Mouse (Mus musculus) left cerebral cortex, adult 8-10 months (tissue): ENCODE data around the gene Slc25a4. TPM values are rescaled to one million over a fixed set of nuclear protein-coding genes. Genes with fewer than 3 reads are reported as not detected.

Experiments
- DNase-seq, 2 experiments: peaks; one replicate each; pipeline ENCODE4 v3.0.0; 2022; ENCODE audit warnings: low spot score in 2 of 2
- microRNA-seq, 2 experiments: library from miRNA; unstranded; fragments of <30 nt; microRNA quantifications; one replicate each; pipeline ENCODE4 v1.2.0; 2022
- total RNA-seq, 4 experiments: library from RNA; stranded (reverse); gene quantifications; 2 replicates each; pipeline ENCODE4 v1.2.4; 2022

The Slc25a4 gene
- total RNA-seq, 4 experiments from 2014 or later = 543 to 583 (median 554) TPM

GRCm38 (mm10) chr8:46206107-46206506 lies 5.0 kb downstream of the Slc25a4 start:
- DNase-seq = no peak

GRCm38 (mm10) chr8:46204974-46205640 lies 6.0 kb downstream of the Slc25a4 start:
- DNase-seq = no peak

GRCm38 (mm10) chr8:46204301-46204700 lies 6.8 kb downstream of the Slc25a4 start:
- no peak for DNase-seq

GRCm38 (mm10) chr8:46202350-46202749 lies 8.7 kb downstream of the Slc25a4 start:
- DNase-seq = no peak

- no peak for DNase-seq
These were observed 13.4 kb downstream of the Slc25a4 start for GRCm38 (mm10) chr8:46197673-46198072.

GRCm38 (mm10) chr8:46196877-46197276 lies 14.2 kb downstream of the Slc25a4 start:
- no peak for DNase-seq

- no peak for DNase-seq
These were observed 18.0 kb downstream of the Slc25a4 start for GRCm38 (mm10) chr8:46193100-46193499.

- no peak for DNase-seq
These were observed 25.7 kb downstream of the Slc25a4 start for GRCm38 (mm10) chr8:46185361-46185760.

GRCm38 (mm10) chr8:46180136-46180535 lies 30.9 kb downstream of the Slc25a4 start:
- DNase-seq = no peak

GRCm38 (mm10) chr8:46173651-46174050 lies 37.4 kb downstream of the Slc25a4 start:
- DNase-seq = no peak

- no peak for DNase-seq
These were observed 47.3 kb downstream of the Slc25a4 start for GRCm38 (mm10) chr8:46163870-46164190.

GRCm38 (mm10) chr8:46162953-46163869 lies 47.9 kb downstream of the Slc25a4 start:
- DNase-seq = peak; percentile 90 to 94

Small RNAs within 50 kb of the gene (microRNA-seq; reads per million reads assigned to microRNA genes)
- 0 reads per million in 2 experiments for gene Gm23812

Other genes with a start within 250 kb of the Slc25a4 start
- 1 to 10 TPM; 2.2 to 3.9 (median 2.6) TPM for gene 1700029J07Rik, start 236.0 kb downstream of the Slc25a4 start, total RNA-seq
- 10 to 100 TPM; 57.0 to 62.2 (median 57.7) TPM for gene Ufsp2, start 235.8 kb downstream of the Slc25a4 start, total RNA-seq
- gene Lrp2bp, start 212.0 kb downstream of the Slc25a4 start, total RNA-seq = under 1 TPM; 0.30 to 0.87 (median 0.67) TPM
- 10 to 100 TPM in 3 of 4 experiments, 1 to 10 TPM in 1; 8.4 to 16.5 (median 12.2) TPM for gene Ankrd37, start 205.6 kb downstream of the Slc25a4 start, total RNA-seq
- 10 to 100 TPM; 23.9 to 27.6 (median 25.7) TPM for gene Cfap97, start 59.5 kb downstream of the Slc25a4 start, total RNA-seq
- 10 to 100 TPM; 45.8 to 54.7 (median 48.7) TPM for gene Snx25, start 59.1 kb downstream of the Slc25a4 start, total RNA-seq
- under 1 TPM in 1 of 4 experiments, not detected in 3; 0.63 TPM for gene Helt, start 83.4 kb upstream of the Slc25a4 start, total RNA-seq